Mouse (Mus musculus): ENCODE data around the gene Fastkd5.
A peak's percentile ranks its signal among the peaks of the same experiment; 100 is the strongest.
"Not testable (repeated sequence)": the region's sequence is repeated elsewhere in the genome, so short reads cannot be mapped to it uniquely, and the experiment has no call there.

Fastkd5 gene

GRCm38 (mm10) chr2:130577632-130578031 is 52.2 kb downstream of the Fastkd5 start:
- peak; percentile 32 to 51 for DNase-seq (ENCODE audit: low read depth in 2 of 2, low spot score in 2 of 2)

- no peak for DNase-seq (ENCODE audit: low read depth in 2 of 2, low spot score in 2 of 2)
Measured at GRCm38 (mm10) chr2:130577021-130577420, 52.8 kb downstream of the Fastkd5 start.

- DNase-seq (ENCODE audit: low read depth in 2 of 2, low spot score in 2 of 2) = not testable (repeated sequence)
Measured at GRCm38 (mm10) chr2:130576564-130576963, 53.3 kb downstream of the Fastkd5 start.

- no peak for DNase-seq (ENCODE audit: low read depth in 2 of 2, low spot score in 2 of 2)
Measured at GRCm38 (mm10) chr2:130575873-130576272, 54.0 kb downstream of the Fastkd5 start, which contains the start of gene Oxt. Gene Oxt (plus strand): TSS chr2:130576173.

- DNase-seq (ENCODE audit: low read depth in 2 of 2, low spot score in 2 of 2) = no peak
Measured at GRCm38 (mm10) chr2:130574960-130575359, 54.9 kb downstream of the Fastkd5 start.

- no peak for DNase-seq (ENCODE audit: low read depth in 2 of 2, low spot score in 2 of 2)
Measured at GRCm38 (mm10) chr2:130569926-130570325, 59.9 kb downstream of the Fastkd5 start.

- no peak for DNase-seq (ENCODE audit: low read depth in 2 of 2, low spot score in 2 of 2)
Measured at GRCm38 (mm10) chr2:130568921-130569320, 60.9 kb downstream of the Fastkd5 start.

- no peak for DNase-seq (ENCODE audit: low read depth in 2 of 2, low spot score in 2 of 2)
Measured at GRCm38 (mm10) chr2:130564983-130565382, 64.8 kb downstream of the Fastkd5 start.

GRCm38 (mm10) chr2:130564063-130564462 is 65.8 kb downstream of the Fastkd5 start:
- DNase-seq (ENCODE audit: low read depth in 2 of 2, low spot score in 2 of 2) = peak in 1 of 2 experiments; percentile 16
